Mouse (Mus musculus) monocyte, adult 5-6 weeks (primary cell): ENCODE data around the gene Faf1. TPM values are rescaled to one million over a fixed set of nuclear protein-coding genes. Genes with fewer than 3 reads are reported as not detected.
"Not testable (repeated sequence)": the region's sequence is repeated elsewhere in the genome, so short reads cannot be mapped to it uniquely, and the experiment has no call there.

Source experiments
- ATAC-seq: fragments of 153-309, 156-312 bp; replicated peaks from 2 replicates; pipeline ENCODE4 v1.8.0; 2017; ENCODE audit warnings: mild to moderate bottlenecking; ENCODE audit not compliant: low TSS enrichment, insufficient number of reproducible peaks, severe bottlenecking, poor library complexity, low FRiP score
- total RNA-seq: library from RNA; stranded (forward); fragments of 200-1000, 200-491, 200-594 nt; gene quantifications from 3 replicates; pipeline ENCODE4 v1.2.3, GENCODE M21; 2017

Faf1 gene
- total RNA-seq, 1 experiment from 2014 or later: 38.0 TPM

DNA sequence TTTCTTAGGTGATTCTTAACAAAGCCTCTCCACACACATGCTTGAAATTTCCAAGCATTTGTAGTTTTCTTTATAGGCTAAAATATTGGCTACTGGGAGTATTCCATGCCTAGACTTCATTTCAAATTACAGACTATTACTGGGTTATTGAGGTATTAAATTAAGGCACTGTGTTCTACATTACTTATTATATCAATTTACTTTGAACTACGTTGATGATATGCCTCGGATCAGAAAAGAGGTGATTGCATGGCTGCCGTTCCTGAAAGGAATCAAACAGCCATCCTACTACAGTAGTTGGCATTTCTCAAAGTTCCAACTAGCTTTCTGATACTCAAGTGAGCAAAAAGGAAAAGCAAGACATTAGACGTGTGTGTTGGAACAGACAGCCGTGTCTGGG, 14.1 kb upstream of the Faf1 start:
- no peak for ATAC-seq

DNA sequence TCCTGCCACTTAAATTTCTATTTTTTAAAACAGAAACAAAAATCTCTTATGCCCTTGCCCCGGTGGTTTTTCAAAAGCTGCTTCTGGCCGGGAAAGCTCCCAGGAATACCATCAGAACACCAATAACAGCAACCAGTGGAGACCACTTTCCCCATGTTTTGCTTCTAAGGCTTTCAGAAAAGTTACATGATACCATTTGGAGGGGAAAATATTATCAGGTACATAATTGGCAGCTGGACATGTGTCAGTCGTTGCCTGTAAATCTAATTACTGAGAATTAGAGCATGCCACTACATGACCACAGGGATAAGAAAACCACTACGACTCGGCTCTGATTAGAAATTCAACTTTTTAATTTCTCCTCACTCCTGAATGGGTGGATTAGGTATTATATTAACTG, 12.3 kb upstream of the Faf1 start:
- ATAC-seq: no peak

DNA sequence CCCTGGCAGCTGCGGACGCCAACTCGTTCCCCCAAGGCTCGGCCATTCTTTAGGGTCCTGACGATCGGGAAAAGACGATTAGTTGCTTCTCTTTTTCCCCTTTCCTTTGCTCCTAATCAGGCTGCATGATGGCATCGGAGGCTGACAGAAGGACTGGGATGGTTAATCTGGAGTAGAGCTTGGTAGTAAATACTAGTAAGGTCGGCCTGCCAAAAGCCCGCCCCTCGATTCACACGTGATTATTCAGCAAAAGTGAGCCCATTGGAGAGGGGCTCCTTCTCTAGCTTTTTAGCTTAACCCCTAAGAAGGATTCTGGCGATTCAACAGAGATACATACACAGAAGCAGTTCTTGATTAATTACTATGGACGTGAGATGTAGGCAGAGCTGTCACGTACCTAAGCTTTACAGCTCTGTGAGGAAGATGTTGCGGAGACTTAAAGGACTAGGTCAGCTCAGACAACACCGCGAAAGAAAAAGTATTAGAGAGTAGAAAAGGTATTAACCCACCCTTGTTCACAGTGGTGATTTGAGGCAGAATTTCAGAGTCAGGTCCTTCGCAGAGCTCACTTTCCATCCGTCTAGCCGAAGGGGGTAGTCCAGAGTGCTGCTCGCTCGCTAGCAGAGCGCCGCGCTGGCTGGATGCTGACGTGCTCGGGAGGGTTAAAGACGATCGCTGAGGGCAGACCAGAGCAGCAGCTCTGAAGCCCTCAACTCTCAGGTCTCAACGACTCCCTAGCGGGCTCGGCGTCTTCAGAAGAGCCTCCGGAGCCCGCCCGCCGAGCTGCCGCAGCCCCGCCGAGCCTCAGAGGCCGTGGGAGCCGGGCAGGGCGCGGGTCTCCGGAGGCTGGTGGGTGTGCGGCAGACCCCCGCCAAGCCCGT, 11.0 kb upstream of the Faf1 start:
- ATAC-seq: peak; percentile 54

DNA sequence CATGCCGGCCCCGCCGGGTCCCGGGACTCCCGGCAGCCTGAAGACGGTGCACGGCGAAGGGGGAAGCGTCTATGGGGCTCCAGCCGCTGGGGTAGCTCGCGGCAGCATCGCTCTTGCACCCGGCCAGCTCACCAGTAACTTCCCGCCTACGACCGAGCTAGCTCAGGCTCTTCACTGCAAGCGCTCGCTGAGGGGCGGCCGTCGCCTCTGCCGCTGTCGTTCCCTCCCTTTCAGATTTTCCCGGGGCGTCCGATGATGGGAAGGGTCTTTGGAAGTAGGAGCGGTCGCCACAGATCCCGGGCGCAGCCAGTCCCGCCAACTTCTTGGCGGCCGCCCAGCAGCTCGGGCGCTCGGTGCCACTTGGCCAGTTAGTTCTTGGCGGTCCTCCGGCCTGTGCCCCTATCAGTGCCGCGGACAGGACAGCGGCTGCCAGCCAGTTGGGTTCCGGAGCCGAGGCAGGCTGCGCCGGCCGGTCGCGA, 10.4 kb upstream of the Faf1 start:
- ATAC-seq: no peak

DNA sequence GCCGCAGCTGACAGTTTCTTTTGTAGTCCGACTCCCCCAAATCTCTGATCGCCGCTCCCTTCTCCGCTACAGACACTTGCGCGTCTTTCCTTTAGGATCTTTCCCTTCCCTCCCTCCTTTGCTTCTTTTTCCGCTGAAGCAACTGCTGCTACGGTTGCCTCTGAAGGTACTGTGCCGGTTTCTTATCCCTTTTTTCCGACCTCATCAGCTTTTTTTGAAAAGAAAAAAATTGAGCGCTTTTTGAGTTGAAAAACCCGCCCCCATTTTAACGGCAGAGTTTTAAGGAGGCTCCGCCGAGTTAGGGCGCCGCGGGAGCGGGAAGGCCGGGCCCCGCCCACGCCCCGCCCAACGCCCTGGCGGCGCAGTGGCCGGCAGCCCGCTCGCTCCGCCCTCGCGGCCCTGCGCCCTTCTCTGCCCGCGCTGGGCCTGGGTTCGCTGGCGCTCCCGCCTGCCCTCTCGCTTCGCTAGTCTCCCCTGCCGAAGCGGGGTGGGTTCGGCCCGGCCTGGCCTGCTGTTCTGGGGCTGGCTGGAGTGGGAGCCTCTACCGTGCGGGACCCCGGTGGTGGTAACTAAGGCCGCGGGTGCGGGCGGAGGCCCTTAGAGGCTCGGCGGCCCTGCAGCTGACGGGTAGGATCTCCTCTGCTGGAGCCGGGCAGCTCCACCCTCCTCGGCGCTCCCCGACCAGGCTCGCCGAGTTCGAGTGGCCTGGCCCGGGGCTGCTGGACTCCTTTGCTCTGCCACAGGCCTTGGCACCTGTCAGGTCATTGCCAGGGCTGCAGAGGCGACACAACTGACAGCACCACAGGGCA, 9.7 kb upstream of the Faf1 start, which contains the start of gene Cdkn2c:
TSS of gene Cdkn2c (minus strand) at position 729 of the 809 bp plus-strand sequence.
- peak; percentile 74 for ATAC-seq

DNA sequence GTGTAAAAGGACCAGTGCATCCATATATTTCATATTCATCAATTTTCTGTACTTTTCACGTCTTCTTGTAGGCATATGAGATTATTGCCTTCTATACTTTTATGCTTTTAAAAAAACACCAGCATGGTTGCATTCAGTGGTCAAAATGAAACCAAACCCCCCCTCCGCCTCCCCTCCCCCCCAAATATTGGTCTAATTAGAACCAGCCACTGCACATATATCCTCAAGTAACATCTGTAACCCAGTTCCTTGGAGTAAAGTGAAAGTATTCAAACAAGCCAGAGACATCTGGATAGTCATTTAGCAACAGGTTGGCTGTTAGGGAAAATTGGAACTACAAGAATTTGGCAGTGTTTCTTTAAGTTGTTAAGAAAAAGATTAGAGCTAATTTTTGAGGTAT, 8.9 kb upstream of the Faf1 start:
- no peak for ATAC-seq

DNA sequence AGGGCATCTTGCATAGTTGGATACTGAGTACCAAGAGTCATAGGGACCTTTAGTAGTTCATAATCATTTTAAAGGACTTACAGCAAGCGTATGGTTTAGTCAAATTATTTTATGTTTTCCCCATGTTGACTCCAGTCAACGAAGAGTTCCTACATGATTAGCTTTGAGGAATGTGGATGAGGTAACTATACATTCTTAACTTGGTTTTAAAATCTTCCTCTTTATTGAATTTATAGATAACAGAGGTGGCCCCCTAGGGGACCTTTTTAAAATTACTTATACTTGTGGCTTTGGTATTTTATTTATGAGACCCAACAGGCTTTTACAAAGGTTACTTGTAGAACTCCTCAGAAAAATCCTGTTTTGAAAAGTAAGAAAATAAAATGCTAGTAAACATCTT, 6.2 kb upstream of the Faf1 start:
- no peak for ATAC-seq

DNA sequence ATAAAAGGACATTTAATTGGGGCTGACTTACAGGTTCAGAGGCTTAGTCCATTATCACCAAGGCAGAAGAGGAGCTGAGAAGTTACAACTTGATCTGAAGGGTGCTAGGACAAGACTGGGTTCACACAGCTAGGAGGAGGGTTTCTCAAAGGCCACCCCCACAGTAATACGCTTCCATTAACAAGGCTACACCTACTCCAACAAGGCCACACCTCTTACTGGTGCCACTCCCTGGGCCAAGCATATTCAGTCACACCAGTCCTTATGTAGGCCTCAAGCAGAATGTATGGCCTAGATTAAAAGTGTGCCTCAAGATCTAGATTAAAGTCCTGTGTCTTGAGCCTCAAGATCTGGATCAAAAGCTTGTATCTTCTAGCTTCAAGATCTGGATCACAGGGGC, 4.4 kb upstream of the Faf1 start:
- no peak for ATAC-seq

DNA sequence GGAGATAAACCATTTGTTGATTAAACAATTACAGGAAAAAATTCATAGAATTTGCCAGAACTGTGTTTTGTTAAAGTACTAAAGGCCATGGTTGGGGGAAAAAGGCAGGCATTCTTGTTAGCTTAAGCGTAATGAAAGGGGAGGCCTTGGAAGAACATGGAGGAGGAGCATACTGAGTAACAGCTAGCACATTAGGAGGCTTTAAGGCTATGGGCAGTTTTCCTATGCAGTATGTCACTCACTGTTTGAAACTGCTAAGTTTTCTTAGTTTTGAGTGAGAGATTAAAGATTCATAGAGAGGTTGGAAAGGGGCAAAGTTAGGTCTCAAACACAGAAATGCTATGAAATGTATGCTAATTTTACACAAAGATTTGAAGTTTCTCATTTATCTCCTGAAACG, 2.3 kb upstream of the Faf1 start:
- ATAC-seq: no peak

DNA sequence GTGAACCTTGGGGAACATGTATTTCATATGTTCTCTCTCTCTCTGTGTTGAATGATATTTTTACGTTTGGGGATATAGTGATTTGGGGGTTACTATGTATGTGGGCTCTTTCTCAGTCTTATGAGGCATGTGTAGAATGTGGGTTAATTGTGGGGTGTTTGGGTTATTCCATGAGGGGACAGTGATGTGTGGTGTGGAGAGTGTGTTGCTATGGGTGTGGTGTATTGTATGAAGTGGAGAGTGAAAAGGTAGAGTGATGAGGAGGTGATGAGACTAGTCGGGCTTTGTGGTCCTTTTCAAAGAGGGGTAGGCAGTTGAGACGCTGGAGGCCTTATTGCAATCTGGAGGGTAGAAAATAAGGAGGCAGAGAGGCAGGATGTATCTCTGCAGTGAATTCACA, 833 bp downstream of the Faf1 start:
- ATAC-seq: no peak

DNA sequence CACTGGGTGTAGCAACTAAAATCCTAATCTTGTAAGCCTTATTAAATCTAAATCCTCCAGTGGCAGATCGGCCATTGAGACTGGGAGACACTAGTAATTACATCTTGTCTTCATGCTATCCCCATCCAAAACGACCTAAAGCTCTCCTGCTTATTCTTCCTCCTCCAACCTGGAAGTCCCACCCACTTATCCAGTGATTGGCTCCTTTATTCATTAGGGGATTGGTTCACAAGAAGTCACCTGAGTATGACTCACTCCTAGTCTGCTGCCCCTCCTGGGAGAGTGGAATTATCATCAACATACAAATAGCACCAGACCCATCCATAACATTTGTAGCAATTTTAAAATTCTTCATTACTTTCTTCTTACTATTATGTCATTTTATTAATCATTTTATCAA, 7.2 kb downstream of the Faf1 start:
- ATAC-seq: no peak

DNA sequence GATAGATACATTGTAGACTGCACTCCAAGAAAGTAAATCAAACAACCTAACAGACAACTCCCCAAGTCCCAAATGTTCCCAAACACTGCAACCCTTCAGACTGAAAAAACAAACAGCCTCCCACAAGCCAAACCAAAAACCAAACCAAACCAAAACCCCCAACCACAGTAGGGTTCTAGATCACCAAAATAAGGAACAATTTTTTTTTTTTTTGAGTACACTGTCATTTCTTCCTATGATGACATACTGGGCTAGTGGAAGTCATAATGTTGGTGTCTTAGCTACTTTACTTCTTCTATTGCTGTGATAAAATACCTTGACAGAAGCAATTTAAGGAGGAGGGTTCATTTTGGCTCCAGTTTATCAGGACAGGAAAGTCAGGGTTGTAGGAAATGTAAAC, 16.3 kb downstream of the Faf1 start:
- no peak for ATAC-seq

DNA sequence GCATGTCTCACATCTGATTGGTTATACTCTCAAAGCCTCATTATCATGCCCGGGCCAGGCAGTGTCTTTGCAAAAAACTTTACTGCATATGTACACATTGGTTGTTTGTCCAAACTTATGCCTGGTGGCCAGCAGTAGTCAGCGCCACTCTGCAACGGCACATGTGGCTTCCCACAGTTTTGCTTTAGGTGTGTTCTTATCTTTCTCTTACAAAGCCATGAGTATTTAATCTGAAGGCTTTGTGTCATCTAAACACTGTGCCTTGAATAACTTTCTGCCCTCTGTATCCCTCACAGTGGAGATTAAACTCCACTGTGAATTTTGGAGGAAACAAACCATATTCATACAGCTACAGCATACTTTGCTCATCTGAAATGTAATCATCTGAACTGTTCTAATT, 24.3 kb downstream of the Faf1 start:
- not testable (repeated sequence) for ATAC-seq

DNA sequence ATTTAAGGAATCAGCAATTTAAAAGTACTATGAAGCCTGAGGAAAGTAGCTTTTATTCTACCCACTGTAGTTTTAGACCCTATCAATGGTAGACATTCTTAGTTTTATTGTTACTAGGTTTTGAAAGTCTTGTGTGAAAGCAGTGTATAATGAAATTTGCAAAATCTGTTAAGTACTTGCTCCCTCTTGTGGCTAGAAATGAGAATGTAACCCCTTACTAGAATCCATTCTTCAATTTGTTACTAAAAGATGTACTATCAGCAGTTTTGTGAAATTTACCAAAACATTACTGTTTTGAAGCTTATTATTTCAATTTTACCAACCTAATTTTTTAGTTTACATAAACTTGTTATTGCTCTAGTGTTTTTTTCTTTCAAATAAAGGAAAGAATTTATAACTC, 27.2 kb downstream of the Faf1 start:
- ATAC-seq: no peak

DNA sequence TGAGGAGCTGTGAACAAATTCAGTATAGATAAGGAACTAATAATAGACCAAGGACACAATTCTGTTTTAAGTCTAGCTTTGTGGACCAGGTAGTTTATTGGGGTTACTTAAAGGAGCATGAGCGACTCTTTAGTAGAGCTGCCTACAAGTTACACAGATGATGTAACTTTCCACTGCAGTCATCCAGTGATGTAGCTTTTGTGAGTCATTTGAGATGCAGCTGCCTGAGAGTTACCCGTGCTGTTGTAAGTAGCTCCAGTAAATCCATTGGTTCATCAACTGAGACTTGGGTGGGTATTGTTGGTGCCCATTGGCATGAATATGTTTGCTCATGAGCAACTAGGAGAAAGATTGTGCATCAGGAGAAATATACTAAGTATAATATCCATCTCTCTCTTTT, 29.0 kb downstream of the Faf1 start:
- no peak for ATAC-seq

DNA sequence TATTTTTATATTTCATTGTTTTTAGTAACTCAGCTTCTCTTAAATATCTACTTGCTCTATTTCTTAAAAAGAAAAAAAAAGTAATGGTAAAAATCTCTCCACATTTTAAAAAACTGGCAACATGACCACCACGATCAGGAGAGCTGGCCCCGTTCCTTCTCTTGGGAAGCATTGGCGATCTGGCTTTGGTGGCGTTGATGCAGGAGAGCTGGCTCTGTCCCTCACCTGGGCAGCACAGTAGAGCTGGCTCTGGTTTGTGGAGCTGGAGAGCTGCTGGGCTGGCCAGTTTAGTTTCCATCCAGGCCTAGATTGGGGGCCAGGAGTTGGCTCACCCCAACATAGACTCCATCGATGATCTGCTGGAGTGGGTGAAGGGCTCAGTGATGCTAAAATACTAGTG, 42.9 kb downstream of the Faf1 start:
- ATAC-seq: no peak

DNA sequence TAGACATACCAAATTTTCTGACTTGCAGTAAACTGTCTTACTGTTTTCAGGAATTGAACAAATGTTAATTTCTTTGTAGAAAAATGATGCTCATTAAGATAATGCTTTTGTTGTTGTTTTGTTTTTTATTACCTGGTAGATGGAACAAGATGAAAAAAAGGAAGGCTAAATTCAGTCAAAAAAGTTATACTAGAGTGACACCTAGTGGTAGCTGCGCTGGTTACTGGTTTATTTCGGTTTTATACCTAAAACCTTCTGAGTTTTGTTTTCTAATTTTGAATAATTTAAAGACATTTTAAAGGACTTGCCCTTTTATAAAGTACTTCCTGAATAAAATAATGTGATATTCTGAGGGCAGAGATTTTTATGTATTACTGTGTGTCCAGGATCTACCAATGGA, 52.9 kb downstream of the Faf1 start:
- ATAC-seq: no peak

DNA sequence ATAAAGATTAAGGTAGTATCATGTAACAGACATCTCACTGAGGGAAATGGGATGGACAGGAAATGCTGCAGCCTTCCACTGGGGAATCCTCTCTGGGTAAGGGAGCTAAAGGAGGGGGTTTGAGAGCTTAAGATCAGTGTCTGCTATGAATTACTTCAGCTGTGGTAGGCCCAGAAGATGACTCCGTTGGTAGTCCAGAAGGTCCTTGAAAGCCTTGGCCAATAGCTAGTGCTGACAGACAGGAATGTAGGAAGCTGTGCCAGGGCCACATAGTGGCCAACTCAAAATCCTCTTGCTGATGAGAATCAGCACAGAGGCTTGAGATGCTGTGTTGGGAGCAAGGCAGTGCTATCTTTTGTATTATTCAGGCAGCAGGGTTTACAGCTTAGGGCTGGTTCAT, 59.4 kb downstream of the Faf1 start:
- ATAC-seq: no peak

DNA sequence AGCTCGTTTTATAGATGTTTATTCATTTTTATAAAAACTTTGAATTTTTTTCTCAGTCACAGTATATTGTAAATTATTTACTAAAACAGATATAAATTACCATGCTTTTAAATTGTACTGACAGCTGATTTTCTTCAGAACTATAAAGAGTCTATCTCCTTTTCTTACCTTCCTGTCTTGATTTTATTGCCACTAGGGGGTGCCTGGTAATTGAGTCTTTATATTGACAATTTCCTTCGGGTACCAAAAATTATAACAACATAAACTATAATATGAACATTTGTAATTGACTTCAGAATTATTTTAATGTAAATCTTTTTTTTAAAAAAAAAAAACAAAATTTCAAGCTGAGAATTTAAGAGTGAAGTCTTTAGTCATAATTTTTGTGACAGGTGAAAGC, 67.6 kb downstream of the Faf1 start:
- ATAC-seq: no peak

DNA sequence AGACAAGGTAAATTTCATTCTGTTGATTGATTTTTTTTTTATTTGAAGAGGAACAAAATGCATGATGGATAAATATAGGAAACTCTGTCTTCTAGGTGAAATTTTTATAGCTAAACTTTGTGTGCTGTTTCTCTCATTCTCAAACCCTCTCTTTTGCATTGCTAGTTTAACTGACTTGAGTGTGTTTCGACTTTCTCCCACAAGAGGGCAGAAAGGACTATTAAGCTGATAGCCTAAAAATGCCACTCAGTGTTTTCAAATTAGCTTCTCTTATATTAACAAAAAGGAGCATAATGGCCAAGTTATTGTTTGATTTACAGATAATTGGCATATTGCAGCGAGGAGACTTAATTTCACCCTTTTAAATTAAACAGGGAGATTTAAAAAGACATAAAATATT, 82.6 kb downstream of the Faf1 start:
- ATAC-seq: 0 out of 2 replicates have a peak, but pooled peaks have one; percentile 61
